Mouse (Mus musculus) liver, embryonic 11.5 days (tissue): ENCODE results near the gene Acat1. TPM values are rescaled to one million over a fixed set of nuclear protein-coding genes. Genes with fewer than 3 reads are reported as not detected.

ENCODE experiments used
- ATAC-seq: fragments of 200-750 bp; cut with Nextera tagmentation; replicated peaks from 2 replicates; pipeline ENCODE4 v1.8.0; 2017; ENCODE audit warnings: moderate number of reproducible peaks, mild to moderate bottlenecking, moderate TSS enrichment, moderate library complexity; ENCODE audit not compliant: low FRiP score
- DNase-seq: peaks from one replicate; pipeline ENCODE4 v3.0.0-alpha.2; 2017; ENCODE audit warnings: low spot score
- H3K27ac ChIP-seq: fragments of 300-500 bp; sonication (generic); 2 replicates; pipeline ENCODE4 v1.5.1; 2014; ENCODE audit warnings: mild to moderate bottlenecking, low read depth, low read length, control low read depth
- H3K27me3 ChIP-seq: fragments of 300-500 bp; sonication (generic); replicated peaks from 2 replicates; pipeline ENCODE4 v1.6.1; 2014; ENCODE audit warnings: low read length, mixed read lengths; ENCODE audit not compliant: control insufficient read depth, insufficient read depth
- H3K36me3 ChIP-seq: fragments of 300-500 bp; sonication (generic); 2 replicates; pipeline ENCODE4 v1.6.1; 2014; ENCODE audit warnings: mild to moderate bottlenecking, low read length, moderate library complexity, mixed read lengths; ENCODE audit not compliant: control insufficient read depth, insufficient read depth
- H3K4me1 ChIP-seq: fragments of 300-500 bp; sonication (generic); replicated peaks from 2 replicates; pipeline ENCODE4 v1.6.1; 2014; ENCODE audit warnings: low read length, mixed read lengths; ENCODE audit not compliant: control insufficient read depth, insufficient read depth
- H3K4me2 ChIP-seq: fragments of 300-500 bp; sonication (generic); 2 replicates; pipeline ENCODE4 v1.6.1; 2014; ENCODE audit warnings: mild to moderate bottlenecking, control low read depth, moderate library complexity
- H3K4me3 ChIP-seq: fragments of 300-500 bp; sonication (generic); 2 replicates; pipeline ENCODE4 v1.5.1; 2014; ENCODE audit warnings: low read depth, low read length, control low read depth
- H3K9ac ChIP-seq: fragments of 300-500 bp; sonication (generic); 2 replicates; pipeline ENCODE4 v1.6.1; 2014; ENCODE audit warnings: low read depth, low read length, control low read depth
- H3K9me3 ChIP-seq: fragments of 300-500 bp; sonication (generic); 2 replicates; pipeline ENCODE4 v1.6.1; 2016; ENCODE audit warnings: low read length, inconsistent platforms, mixed read lengths; ENCODE audit not compliant: control insufficient read depth
- WGBS: fragments of 180-500 bp; shearing (Covaris S2); extraction: QIAGEN DNeasy Blood & Tissue Kit; methylation state at CpG from one replicate; pipeline ENCODE4 v1.1.7; 2014; 5-methylcytosine and 5-hydroxymethylcytosine counted together
- polyA plus RNA-seq: library from polyadenylated mRNA; unstranded; fragments of >200 nt; fragmentation: Nextera tagmentation; extraction: Ambion mirVana; gene quantifications from 2 replicates; pipeline ENCODE4 v1.2.1, GENCODE M21; 2014

Gene Acat1
- polyA plus RNA-seq, 1 experiment from 2014 or later = 63.3 TPM

DNA sequence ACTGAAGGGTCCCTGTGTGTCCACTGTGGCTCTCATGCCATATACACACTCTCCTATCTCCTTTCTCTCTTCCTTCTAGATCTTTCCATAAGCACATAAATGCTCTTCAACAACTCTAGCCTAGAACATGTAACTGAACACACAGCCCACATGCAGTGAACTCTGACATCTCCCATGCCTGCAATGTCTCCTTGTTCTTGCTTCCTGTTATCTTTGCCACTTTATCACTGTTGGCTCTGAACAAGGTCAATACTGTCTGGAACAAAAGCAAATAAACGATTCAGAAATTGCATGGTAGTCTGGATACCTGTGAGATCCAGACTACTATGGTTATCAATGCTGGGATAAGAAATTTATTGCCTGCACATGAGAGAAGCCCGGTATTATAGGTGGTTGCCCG, 6.3 kb downstream of the Acat1 start:
- no peak overlapping the region for H3K4me2 ChIP-seq
- no peak overlapping the region; the same call in 1 of the 2 replicates for H3K27ac ChIP-seq

DNA sequence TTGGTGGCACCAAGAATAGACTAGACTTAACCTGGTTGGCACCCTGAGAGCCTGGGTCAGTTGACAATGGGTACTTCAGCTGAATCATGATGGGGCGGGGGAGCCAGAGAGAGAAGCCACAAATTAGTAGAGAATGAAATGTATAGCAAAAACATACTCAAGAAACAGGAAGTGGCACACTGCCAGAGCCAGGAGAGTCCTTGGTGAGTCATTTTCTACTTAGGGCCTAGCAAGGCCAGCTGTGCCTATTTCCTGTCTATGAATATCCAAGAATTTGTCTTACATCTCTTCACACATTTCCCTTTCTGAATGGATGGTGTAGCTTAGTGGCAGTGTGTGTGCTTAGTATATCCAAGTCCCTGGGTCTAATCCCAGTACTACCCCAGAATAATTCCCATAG, 6.8 kb downstream of the Acat1 start:
- H3K27ac ChIP-seq = no peak overlapping the region; the same call in 1 of the 2 replicates
- H3K4me3 ChIP-seq = no peak overlapping the region
- WGBS = 63% methylated on average over 1 of the region's 1 CpGs
- H3K27me3 ChIP-seq = no peaks in the 10 kb centered on the region
- peaks cover 9% of the 10 kb centered on the region for H3K4me1 ChIP-seq
- no peak overlapping the region for H3K4me2 ChIP-seq
- no peaks in the 10 kb centered on the region for H3K9me3 ChIP-seq
- no peak for ATAC-seq
- no peak for DNase-seq
- H3K36me3 ChIP-seq = no peaks in the 10 kb centered on the region
- no peak overlapping the region for H3K9ac ChIP-seq

More for the DNA sequence above, 6.3 kb downstream of the Acat1 start:
- peaks cover 9% of the 10 kb centered on the region for H3K4me1 ChIP-seq
- no peak overlapping the region for H3K9ac ChIP-seq
- H3K27me3 ChIP-seq = no peaks in the 10 kb centered on the region
- ATAC-seq (no peak), DNase-seq (no peak)
- H3K4me3 ChIP-seq = no peak overlapping the region
- no peaks in the 10 kb centered on the region for H3K36me3 ChIP-seq
- WGBS = 72% methylated on average over 3 of the region's 3 CpGs
- H3K9me3 ChIP-seq = no peaks in the 10 kb centered on the region

DNA sequence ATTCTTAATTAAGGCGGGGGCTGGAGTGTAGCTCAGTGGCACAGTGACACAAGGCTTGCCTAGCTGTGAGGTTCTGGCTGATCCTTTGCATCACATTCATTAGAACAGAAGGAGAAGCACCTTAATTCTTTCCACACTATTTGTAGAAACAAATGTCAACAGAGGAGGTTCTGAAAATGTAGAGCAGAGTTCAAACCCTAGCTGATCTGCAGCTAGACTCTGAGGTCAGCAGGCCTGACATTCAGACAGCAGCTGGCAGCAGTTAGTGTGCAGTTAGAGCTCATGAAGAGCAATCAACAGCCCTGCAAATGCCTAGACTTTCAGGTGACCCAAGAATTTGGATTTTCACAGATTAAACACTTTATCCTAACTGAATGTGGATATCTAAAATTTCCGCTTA, 8.6 kb downstream of the Acat1 start:
- WGBS = 88% methylated on average over 2 of the region's 2 CpGs
- Histone ChIP-seq H3K9ac (no peak overlapping the region), H3K27me3 (no peaks in the 10 kb centered on the region), H3K9me3 (no peaks in the 10 kb centered on the region), H3K36me3 (no peaks in the 10 kb centered on the region), H3K4me1 (peaks cover 9% of the 10 kb centered on the region), H3K4me2 (no peak overlapping the region), H3K27ac (no peak overlapping the region; the same call in 1 of the 2 replicates), H3K4me3 (no peak overlapping the region)
- ATAC-seq (no peak), DNase-seq (no peak)

- H3K9ac ChIP-seq = no peak overlapping the region
- DNase-seq = no peak
- H3K27me3 ChIP-seq = no peaks in the 10 kb centered on the region
- ATAC-seq = no peak
- H3K4me2 ChIP-seq = no peak overlapping the region
- 0 out of 2 replicates have a peak, but pooled peaks cover under 1% of the 10 kb centered on the region for H3K36me3 ChIP-seq
- no peaks in the 10 kb centered on the region for H3K9me3 ChIP-seq
- WGBS = 85% methylated on average over 6 of the region's 6 CpGs
- peaks cover 7% of the 10 kb centered on the region for H3K4me1 ChIP-seq
- no peak overlapping the region for H3K4me3 ChIP-seq
- H3K27ac ChIP-seq = no peak overlapping the region
Observed at GRCm38 (mm10) chr9:53598631-53599030, 11.6 kb downstream of the Acat1 start.

GRCm38 (mm10) chr9:53596971-53597600, 13.1 kb downstream of the Acat1 start:
- Histone ChIP-seq H3K27me3 (no peaks in the 10 kb centered on the region), H3K4me2 (no peak overlapping the region), H3K4me1 (no peaks in the 10 kb centered on the region), H3K9ac (no peak overlapping the region), H3K27ac (no peak overlapping the region), H3K4me3 (no peak overlapping the region), H3K36me3 (0 out of 2 replicates have a peak, but pooled peaks cover 4% of the 10 kb centered on the region), H3K9me3 (no peaks in the 10 kb centered on the region)
- ATAC-seq (no peak), DNase-seq (no peak)
- 80% methylated on average over 4 of the region's 4 CpGs for WGBS

DNA sequence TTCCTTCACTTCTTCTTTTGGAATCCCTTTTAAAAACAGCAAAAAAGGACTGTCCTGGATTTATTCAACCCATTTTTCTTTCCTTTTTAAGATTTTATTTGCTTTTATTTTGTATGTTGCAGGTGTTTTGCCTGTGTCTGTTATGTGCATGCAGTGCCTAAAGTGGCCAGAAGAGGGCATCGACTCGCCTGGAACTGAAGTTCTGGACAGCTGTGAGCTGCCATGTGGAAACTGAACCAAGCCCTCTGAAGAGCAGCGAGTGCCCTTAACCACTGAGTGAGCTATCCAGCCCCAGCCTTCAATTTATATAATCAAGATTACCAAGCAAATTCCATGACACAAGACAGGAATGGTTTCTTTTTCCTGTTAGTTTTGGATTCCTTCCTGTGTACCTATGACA, 15.4 kb downstream of the Acat1 start:
- Histone ChIP-seq H3K4me1 (no peaks in the 10 kb centered on the region), H3K9me3 (no peaks in the 10 kb centered on the region), H3K27ac (no peak overlapping the region), H3K9ac (no peak overlapping the region), H3K4me3 (no peak overlapping the region), H3K4me2 (no peak overlapping the region), H3K36me3 (0 out of 2 replicates have a peak, but pooled peaks cover 7% of the 10 kb centered on the region), H3K27me3 (no peaks in the 10 kb centered on the region)
- DNase-seq = peak; percentile 50
- ATAC-seq = peak; percentile 60; the same call in 1 of the 2 replicates
- WGBS = 8% methylated on average over 3 of the region's 3 CpGs

DNA sequence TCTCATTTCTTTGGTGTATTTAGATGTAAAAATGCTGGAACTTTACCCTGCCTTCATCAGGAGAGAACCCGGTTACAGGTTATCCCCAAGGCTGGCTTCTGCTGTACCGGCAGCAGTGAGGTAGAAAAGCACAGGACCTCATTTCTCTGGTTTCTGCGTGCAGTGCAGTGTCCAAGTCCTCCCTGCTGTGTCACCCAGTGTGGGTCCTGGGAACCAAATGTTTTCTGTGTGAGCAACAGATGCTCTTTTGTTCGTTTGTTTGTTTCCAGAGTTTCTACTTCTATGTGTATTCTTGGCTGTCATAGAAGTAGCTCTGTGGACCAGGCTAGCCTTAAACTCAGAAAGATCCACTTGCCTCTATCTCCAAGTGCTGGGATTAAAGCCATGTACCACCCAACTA, 28.3 kb downstream of the Acat1 start:
- Histone ChIP-seq H3K27me3 (no peaks in the 10 kb centered on the region), H3K4me1 (no peaks in the 10 kb centered on the region), H3K9ac (no peak overlapping the region), H3K36me3 (peaks cover 22% of the 10 kb centered on the region), H3K9me3 (no peaks in the 10 kb centered on the region), H3K4me3 (no peak overlapping the region), H3K4me2 (no peak overlapping the region), H3K27ac (no peak overlapping the region)
- no peak for DNase-seq
- no peak for ATAC-seq
- 87% methylated on average over 4 of the region's 4 CpGs for WGBS

GRCm38 (mm10) chr9:53575721-53576120, 34.5 kb downstream of the Acat1 start:
- DNase-seq = no peak
- Histone ChIP-seq H3K9ac (no peak overlapping the region), H3K4me2 (no peak overlapping the region), H3K27me3 (no peaks in the 10 kb centered on the region), H3K27ac (no peak overlapping the region), H3K9me3 (no peaks in the 10 kb centered on the region), H3K4me1 (no peaks in the 10 kb centered on the region), H3K4me3 (no peak overlapping the region), H3K36me3 (peaks cover 21% of the 10 kb centered on the region)
- no peak for ATAC-seq
- 90% methylated on average over 5 of the region's 5 CpGs for WGBS
